Mouse (Mus musculus) heart, postnatal 0 days (tissue): ENCODE results near the gene Jph4. TPM values are rescaled to one million over a fixed set of nuclear protein-coding genes. Genes with fewer than 3 reads are reported as not detected.

Experiments
- ATAC-seq: fragments of 200-750 bp; cut with Nextera tagmentation; 2 replicates; pipeline ENCODE4 v1.8.0; 2017; ENCODE audit warnings: low read depth, moderate number of reproducible peaks, moderate library complexity; ENCODE audit not compliant: insufficient read depth
- DNase-seq: peaks from one replicate; pipeline ENCODE4 v3.0.0-alpha.2; 2016; ENCODE audit warnings: low spot score
- H3K27ac ChIP-seq: fragments of 300-500 bp; sonication (generic); 2 replicates; pipeline ENCODE4 v1.5.1; 2014; ENCODE audit warnings: low read depth, mild to moderate bottlenecking
- H3K27me3 ChIP-seq: fragments of 300-500 bp; sonication (generic); 2 replicates; pipeline ENCODE4 v1.6.1; 2014; ENCODE audit warnings: low read length, mixed read lengths; ENCODE audit not compliant: control insufficient read depth, insufficient read depth
- H3K36me3 ChIP-seq: fragments of 300-500 bp; sonication (generic); replicated peaks from 2 replicates; pipeline ENCODE4 v1.6.1; 2014; ENCODE audit warnings: low read length, mixed read lengths; ENCODE audit not compliant: control insufficient read depth, insufficient read depth
- H3K4me1 ChIP-seq: fragments of 300-500 bp; sonication (generic); 2 replicates; pipeline ENCODE4 v1.6.1; 2014; ENCODE audit warnings: antibody characterized with exemption; ENCODE audit not compliant: control insufficient read depth, insufficient read depth
- H3K4me2 ChIP-seq: fragments of 300-500 bp; sonication (generic); 2 replicates; pipeline ENCODE4 v1.6.1; 2014; ENCODE audit warnings: low read depth, mild to moderate bottlenecking, low read length, moderate library complexity
- H3K4me3 ChIP-seq: fragments of 300-500 bp; sonication (generic); 2 replicates; pipeline ENCODE4 v1.5.1; 2014; ENCODE audit warnings: low read depth, low read length
- H3K9ac ChIP-seq: fragments of 300-500 bp; sonication (generic); replicated peaks from 2 replicates; pipeline ENCODE4 v1.6.1; 2014; ENCODE audit warnings: low read depth, low read length, mixed read lengths
- H3K9me3 ChIP-seq: fragments of 300-500 bp; sonication (generic); replicated peaks from 2 replicates; pipeline ENCODE4 v1.6.1; 2016; ENCODE audit warnings: low read length; ENCODE audit not compliant: control insufficient read depth
- CTCF ChIP-seq: IDR thresholded peaks from 2 replicates; pipeline ENCODE4 v1.5.1; 2016; ENCODE audit warnings: antibody characterized with exemption, control low read depth, low read depth
- EP300 ChIP-seq: IDR thresholded peaks from 2 replicates; pipeline ENCODE4 v1.6.1; 2016; ENCODE audit warnings: antibody characterized with exemption, low read depth
- WGBS: fragments of 180-500 bp; shearing (Covaris S2); extraction: QIAGEN DNeasy Blood & Tissue Kit; methylation state at CpG from one replicate; pipeline ENCODE4 v1.1.7; 2014; 5-methylcytosine and 5-hydroxymethylcytosine counted together
- polyA plus RNA-seq: library from polyadenylated mRNA; unstranded; fragments of >200 nt; fragmentation: Nextera tagmentation; extraction: Ambion mirVana; gene quantifications from 2 replicates; pipeline ENCODE4 v1.2.1, GENCODE M21; 2015
- total RNA-seq: library from RNA; depleted of rRNA; stranded (reverse); fragments of >200 nt; gene quantifications from 2 replicates; pipeline ENCODE4 v1.2.3, GENCODE M21; 2014; ENCODE audit warnings: low replicate concordance

Jph4 gene
- total and polyA plus RNA-seq, 2 experiments from 2014 or later, result 0.03 to 0.38 TPM

DNA sequence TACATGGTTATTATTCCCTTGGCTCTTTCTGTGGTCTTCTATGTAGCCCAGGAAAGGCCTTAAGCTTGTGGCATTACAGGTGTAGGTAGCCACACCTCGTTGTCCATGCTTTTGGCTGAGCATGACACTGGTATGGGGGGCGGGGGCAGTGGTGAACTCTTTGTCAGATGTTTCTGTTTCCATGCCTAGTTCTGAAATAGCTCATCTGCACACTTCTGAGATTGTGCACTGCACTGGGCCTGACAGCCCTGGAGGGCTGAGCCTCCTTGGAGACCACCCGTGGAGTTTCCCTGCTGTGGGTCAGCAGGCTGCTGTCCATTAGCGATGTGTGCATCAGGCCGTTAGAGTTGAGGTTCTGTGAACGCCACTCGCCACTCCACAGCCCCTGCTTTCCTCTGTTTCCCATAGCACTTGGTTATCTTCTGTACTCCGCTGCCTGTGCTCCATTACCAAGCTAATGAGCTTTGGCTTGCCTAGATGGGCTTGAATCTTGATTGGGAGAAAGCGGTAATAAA is 20.1 kb downstream of the Jph4 start:
- ATAC-seq (no peak), DNase-seq (no peak)
- no peak overlapping the region for H3K4me3 ChIP-seq
- no peaks in the 10 kb centered on the region for H3K9me3 ChIP-seq
- H3K4me1 ChIP-seq, result peaks cover 9% of the 10 kb centered on the region; the same call in 1 of the 2 replicates
- H3K27me3 ChIP-seq, result no peaks in the 10 kb centered on the region
- H3K9ac ChIP-seq, result no peak overlapping the region
- peaks cover 19% of the 10 kb centered on the region; the same call in 1 of the 2 replicates for H3K36me3 ChIP-seq
- no peak overlapping the region for H3K4me2 ChIP-seq
- no peak for TF ChIP-seq EP300
- TF ChIP-seq CTCF, result no peak
- 55% methylated on average over 9 of the region's 9 CpGs for WGBS
- H3K27ac ChIP-seq, result no peak overlapping the region

DNA sequence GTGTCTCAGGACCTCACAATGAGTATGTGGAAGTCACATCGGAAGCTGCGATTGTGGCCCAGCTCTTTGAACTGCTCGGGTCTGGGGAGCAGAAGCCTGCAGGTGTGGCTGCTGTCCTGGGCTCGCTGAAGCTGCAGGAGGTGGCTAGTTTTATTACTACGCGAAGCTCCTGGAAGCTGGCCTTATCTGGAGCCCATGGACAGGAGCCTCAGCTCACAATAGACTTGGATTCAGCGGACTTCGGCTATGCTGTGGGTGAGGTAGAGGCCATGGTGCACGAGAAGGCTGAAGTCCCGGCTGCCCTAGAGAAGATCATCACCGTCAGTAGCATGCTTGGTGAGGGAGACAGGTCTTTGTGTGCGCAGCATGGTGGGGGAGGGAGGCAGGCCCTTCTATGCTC is 21.1 kb downstream of the Jph4 start:
- H3K27ac ChIP-seq, result no peak overlapping the region
- no peak for TF ChIP-seq EP300
- no peak for TF ChIP-seq CTCF
- H3K9me3 ChIP-seq, result no peaks in the 10 kb centered on the region
- no peak for ATAC-seq
- peak overlapping the region; percentile 73; the same call in 1 of the 2 replicates for H3K4me3 ChIP-seq
- H3K9ac ChIP-seq, result peak overlapping the region; percentile 59; the same call in 1 of the 2 replicates
- 70% methylated on average over 12 of the region's 12 CpGs for WGBS
- H3K36me3 ChIP-seq, result peaks cover 16% of the 10 kb centered on the region; the same call in 1 of the 2 replicates
- H3K4me1 ChIP-seq, result peaks cover 15% of the 10 kb centered on the region
- DNase-seq, result no peak
- peak overlapping the region; percentile 67 for H3K4me2 ChIP-seq
- no peaks in the 10 kb centered on the region for H3K27me3 ChIP-seq

DNA sequence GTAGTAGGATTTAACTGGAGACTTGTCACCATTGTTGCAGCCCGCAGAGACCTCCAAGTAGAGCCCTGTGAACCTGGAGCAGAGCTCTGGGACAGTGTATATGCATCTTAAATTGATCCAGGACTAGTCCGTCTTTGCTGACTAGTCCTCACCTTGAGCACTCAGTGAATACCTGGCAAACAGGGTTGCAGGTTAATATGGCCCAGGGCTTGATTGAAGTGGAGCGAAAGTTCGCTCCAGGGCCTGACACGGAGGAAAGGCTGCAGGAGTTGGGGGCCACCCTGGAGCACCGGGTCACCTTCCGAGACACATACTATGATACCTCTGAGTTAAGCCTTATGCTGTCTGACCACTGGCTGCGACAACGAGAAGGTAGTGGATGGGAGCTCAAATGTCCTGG is 21.5 kb downstream of the Jph4 start:
- H3K4me2 ChIP-seq, result peak overlapping the region; percentile 67
- ATAC-seq (no peak), DNase-seq (no peak)
- TF ChIP-seq EP300, result no peak
- no peak for TF ChIP-seq CTCF
- WGBS, result 59% methylated on average over 9 of the region's 9 CpGs
- peaks cover 15% of the 10 kb centered on the region for H3K4me1 ChIP-seq
- peak overlapping the region; percentile 57 for H3K27ac ChIP-seq
- H3K4me3 ChIP-seq, result peak overlapping the region; percentile 73
- H3K36me3 ChIP-seq, result peaks cover 12% of the 10 kb centered on the region; the same call in 1 of the 2 replicates
- H3K9ac ChIP-seq, result peak overlapping the region; percentile 59
- H3K27me3 ChIP-seq, result no peaks in the 10 kb centered on the region
- H3K9me3 ChIP-seq, result no peaks in the 10 kb centered on the region

DNA sequence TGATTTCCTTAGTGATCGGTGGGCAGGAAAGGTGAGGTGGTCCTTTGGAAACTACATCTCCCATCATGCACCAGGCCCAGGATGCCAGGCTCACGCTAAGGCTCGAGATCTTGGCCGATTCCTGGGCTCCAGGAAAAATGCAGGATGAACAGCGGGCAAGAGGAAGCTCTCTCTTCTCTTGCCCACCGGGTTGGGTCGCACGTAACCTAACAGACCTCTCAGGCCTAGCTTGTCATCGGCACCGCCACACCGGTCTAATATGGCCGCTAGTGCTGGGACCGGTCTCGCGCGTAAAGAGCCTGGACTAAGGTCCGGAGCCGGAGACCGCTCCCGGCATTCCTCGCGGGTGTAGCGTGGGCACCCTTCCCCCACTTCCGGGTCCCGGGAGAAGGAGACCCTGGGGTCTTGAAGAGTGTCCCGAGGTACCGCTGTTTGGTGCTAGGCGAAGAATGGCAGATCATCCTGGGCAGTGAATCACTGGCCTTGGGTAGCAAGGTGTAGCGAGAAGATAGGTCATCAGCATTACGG is 22.0 kb downstream of the Jph4 start, which contains the start of gene Thtpa:
TSS of gene Thtpa (plus strand) at position 81 of the 528 bp plus-strand sequence.
- Histone ChIP-seq H3K4me1 (peaks cover 15% of the 10 kb centered on the region), H3K36me3 (peaks cover 9% of the 10 kb centered on the region; the same call in 1 of the 2 replicates), H3K4me3 (peak within 1 kb of the TSS; percentile 73), H3K9me3 (no peaks in the 10 kb centered on the region), H3K9ac (peak within 1 kb of the TSS; percentile 59), H3K4me2 (peak within 1 kb of the TSS; percentile 67), H3K27me3 (no peaks in the 10 kb centered on the region), H3K27ac (peak within 1 kb of the TSS; percentile 57)
- ATAC-seq, result peak; percentile 67
- no peak for TF ChIP-seq EP300
- no peak for TF ChIP-seq CTCF
- DNase-seq, result peak; percentile 64
- WGBS, result 2% methylated on average over 30 of the region's 30 CpGs

DNA sequence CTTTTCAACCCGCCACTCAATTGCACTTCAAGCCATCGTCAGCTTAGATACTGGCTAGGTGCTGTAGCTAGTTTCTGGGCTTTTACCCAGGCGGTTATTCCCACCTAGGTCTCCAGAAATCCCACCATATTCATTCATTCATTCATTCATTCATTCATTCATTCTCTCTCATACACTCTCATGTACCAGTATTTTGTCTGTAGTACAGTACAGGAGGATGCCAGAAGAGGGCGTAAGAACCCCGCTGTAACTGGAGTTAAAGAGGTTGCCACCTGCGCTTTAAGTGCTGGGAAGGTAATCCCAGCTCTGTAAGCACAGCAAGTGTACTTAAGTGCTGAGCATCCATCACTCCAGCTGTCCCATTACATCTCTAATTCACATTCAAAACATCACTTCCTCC is 22.8 kb downstream of the Jph4 start:
- DNase-seq, result no peak
- H3K4me1 ChIP-seq, result peaks cover 15% of the 10 kb centered on the region
- no peak overlapping the region for H3K27ac ChIP-seq
- 35% methylated on average over 6 of the region's 6 CpGs for WGBS
- H3K4me2 ChIP-seq, result peak overlapping the region; percentile 67; the same call in 1 of the 2 replicates
- no peak for TF ChIP-seq EP300
- TF ChIP-seq CTCF, result no peak
- peaks cover 5% of the 10 kb centered on the region; the same call in 1 of the 2 replicates for H3K36me3 ChIP-seq
- H3K4me3 ChIP-seq, result no peak overlapping the region
- H3K9ac ChIP-seq, result no peak overlapping the region
- ATAC-seq, result no peak
- no peaks in the 10 kb centered on the region for H3K9me3 ChIP-seq
- no peaks in the 10 kb centered on the region for H3K27me3 ChIP-seq
